11 mouse cellular contexts compared by ENCODE assay signal in the genomic region with DNA sequence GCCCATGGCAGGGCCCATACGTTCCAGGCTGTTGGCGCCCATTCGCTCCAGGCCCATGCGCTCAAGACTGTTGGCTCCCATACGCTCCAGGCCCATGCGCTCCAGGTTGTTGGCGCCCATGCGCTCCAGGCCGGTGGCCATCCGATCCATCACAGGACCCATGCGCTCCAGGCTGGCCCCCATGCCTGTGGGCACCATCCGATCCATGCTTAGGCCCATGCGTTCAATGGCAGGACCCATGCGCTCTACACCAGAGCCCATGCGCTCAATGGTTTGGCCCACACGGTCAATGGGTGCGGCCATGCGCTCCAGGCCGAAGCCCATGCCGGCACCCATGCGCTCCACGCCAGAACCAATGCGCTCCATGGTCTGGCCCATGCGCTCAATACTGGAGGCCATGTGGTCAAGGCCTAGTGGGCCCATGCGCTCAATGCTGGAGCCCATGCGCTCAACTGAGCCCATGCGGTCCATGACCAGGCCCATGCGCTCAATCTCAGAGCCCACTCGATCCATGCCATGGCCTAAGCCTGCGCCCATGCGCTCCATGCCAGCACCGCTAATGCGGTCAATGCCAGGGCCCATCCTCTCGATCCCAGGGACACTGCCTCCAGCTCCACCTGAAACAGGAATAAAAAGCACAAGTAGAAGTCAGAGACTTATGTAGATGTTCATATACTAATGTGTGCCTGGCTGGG. TPM values are rescaled to one million over a fixed set of nuclear protein-coding genes. Genes with fewer than 3 reads are reported as not detected.
DNase-seq lines count a peak whose midpoint lies in the region; ATAC-seq and TF ChIP-seq lines count a peak whose summit lies in the region.
"Had no signal": no experiment of that assay in that cellular context is flagged by ENCODE, and none has a peak within 500 bp of the region (broad histone marks: within the 10 kb centered on the region; RNA-seq: fewer than 3 reads in every experiment).

No protein-coding gene starts in this region.

- H3K4me3 ChIP-seq in heart, embryonic 11.5 days (ENCODE audit: low read depth, low read length) = no peak overlapping the region
- H3K4me3 ChIP-seq in lung, postnatal 0 days (ENCODE audit: low read depth, low read length) = no peak overlapping the region
- no peak overlapping the region for H3K4me3 ChIP-seq in intestine, embryonic 14.5 days (ENCODE audit: low read depth, low read length)
- no peak overlapping the region for H3K4me3 ChIP-seq in stomach, embryonic 16.5 days (replicated peaks; ENCODE audit: low read length)
- H3K4me3 ChIP-seq: embryonic facial prominence, embryonic 13.5 days had no signal

- H3K9ac ChIP-seq in heart, embryonic 11.5 days (ENCODE audit: low read depth, low read length) = no peak overlapping the region
- no peak overlapping the region for H3K9ac ChIP-seq in lung, postnatal 0 days (replicated peaks; ENCODE audit: low read depth)
- no peak overlapping the region for H3K9ac ChIP-seq in intestine, embryonic 14.5 days (ENCODE audit: low read length)
- H3K9ac ChIP-seq in stomach, embryonic 16.5 days (ENCODE audit: low read length) = no peak overlapping the region
- H3K9ac ChIP-seq: embryonic facial prominence, embryonic 13.5 days had no signal

- 97% methylated on average over 34 of the region's 34 CpGs for WGBS in heart, embryonic 11.5 days (ENCODE audit: insufficient replicate concordance)
- WGBS in lung, postnatal 0 days = 98% methylated on average over 34 of the region's 34 CpGs
- WGBS in intestine, embryonic 14.5 days = 98% methylated on average over 34 of the region's 34 CpGs
- WGBS in stomach, embryonic 16.5 days = 97% methylated on average over 34 of the region's 34 CpGs

- TF ChIP-seq CTCF in lung, postnatal 0 days (IDR thresholded peaks at IDR 0.05) = no peak

- intact Hi-C loops in heart, postnatal 36 days (cut with DNase I) = no loop called here

- H3K9me3 ChIP-seq in heart, embryonic 11.5 days (replicated peaks; ENCODE audit: control insufficient read depth, low read length) = no peaks in the 10 kb centered on the region
- no peaks in the 10 kb centered on the region for H3K9me3 ChIP-seq in lung, postnatal 0 days (ENCODE audit: low read length)
- H3K9me3 ChIP-seq in intestine, embryonic 14.5 days (ENCODE audit: control insufficient read depth, low read length) = no peaks in the 10 kb centered on the region
- no peaks in the 10 kb centered on the region for H3K9me3 ChIP-seq in stomach, embryonic 16.5 days (replicated peaks; ENCODE audit: control insufficient read depth, low read length)
- H3K9me3 ChIP-seq: embryonic facial prominence, embryonic 13.5 days had no signal

- ATAC-seq in heart, embryonic 11.5 days (replicated peaks; ENCODE audit: insufficient number of reproducible peaks, low FRiP score, low TSS enrichment) = peak; percentile 36
- peak; percentile 9 for ATAC-seq in lung, postnatal 0 days
- peak; percentile 49; the same call in 1 of the 2 replicates for ATAC-seq in intestine, embryonic 14.5 days (replicated peaks; ENCODE audit: low FRiP score, low TSS enrichment, low read depth)
- peak; percentile 29; the same call in 1 of the 2 replicates for ATAC-seq in stomach, embryonic 16.5 days (ENCODE audit: insufficient read depth, low FRiP score)

- no peak overlapping the region for H3K4me2 ChIP-seq in heart, embryonic 11.5 days
- H3K4me2 ChIP-seq in lung, postnatal 0 days (replicated peaks; ENCODE audit: low read depth, low read length) = no peak overlapping the region
- H3K4me2 ChIP-seq in intestine, embryonic 14.5 days (ENCODE audit: low read length) = no peak overlapping the region
- H3K4me2 ChIP-seq in stomach, embryonic 16.5 days (ENCODE audit: low read depth, low read length) = no peak overlapping the region
- H3K4me2 ChIP-seq: embryonic facial prominence, embryonic 13.5 days had no signal

- H3K4me1 ChIP-seq in heart, embryonic 11.5 days (ENCODE audit: control insufficient read depth, insufficient read depth, low read length) = no peaks in the 10 kb centered on the region
- H3K4me1 ChIP-seq in lung, postnatal 0 days (ENCODE audit: insufficient read depth, low read depth, low read length) = no peaks in the 10 kb centered on the region
- H3K4me1 ChIP-seq in intestine, embryonic 14.5 days (replicated peaks; ENCODE audit: control insufficient read depth, insufficient read depth, low read length) = no peaks in the 10 kb centered on the region
- H3K4me1 ChIP-seq in stomach, embryonic 16.5 days (ENCODE audit: control insufficient read depth, insufficient read depth, low read length) = no peaks in the 10 kb centered on the region
- H3K4me1 ChIP-seq: embryonic facial prominence, embryonic 13.5 days had no signal

- no peak for TF ChIP-seq EP300 in lung, postnatal 0 days (IDR thresholded peaks at IDR 0.05)

- H3K27me3 ChIP-seq in heart, embryonic 11.5 days (ENCODE audit: control insufficient read depth, insufficient read depth, low read length) = no peaks in the 10 kb centered on the region
- no peaks in the 10 kb centered on the region for H3K27me3 ChIP-seq in lung, postnatal 0 days (replicated peaks; ENCODE audit: insufficient read depth, low read length)
- no peaks in the 10 kb centered on the region for H3K27me3 ChIP-seq in intestine, embryonic 14.5 days (replicated peaks; ENCODE audit: control insufficient read depth, insufficient read depth, low read length)
- H3K27me3 ChIP-seq in stomach, embryonic 16.5 days (ENCODE audit: control insufficient read depth, insufficient read depth, low read length) = no peaks in the 10 kb centered on the region
- H3K27me3 ChIP-seq: embryonic facial prominence, embryonic 13.5 days had no signal

- no peak for DNase-seq in heart, postnatal 36 days
- no peak for DNase-seq in lung, postnatal 0 days (ENCODE audit: low spot score)
- DNase-seq in lung, adult 18-20 months = no peak
- DNase-seq in intestine, embryonic 14.5 days (ENCODE audit: low spot score) = no peak
- DNase-seq in frontal cortex, adult 2 months (ENCODE audit: extremely low spot score in 1 of 2, low spot score in 1 of 2) = no peak
- DNase-seq in thymus, postnatal 14 days = no peak
- DNase-seq: kidney, postnatal 10 days had no signal

- peaks cover 57% of the 10 kb centered on the region for H3K36me3 ChIP-seq in heart, embryonic 11.5 days (ENCODE audit: control insufficient read depth, insufficient read depth, low read length)
- H3K36me3 ChIP-seq in lung, postnatal 0 days (ENCODE audit: insufficient read depth, low read length) = peaks cover 65% of the 10 kb centered on the region
- H3K36me3 ChIP-seq in intestine, embryonic 14.5 days (ENCODE audit: control insufficient read depth, insufficient read depth, low read length) = peaks cover 95% of the 10 kb centered on the region
- peaks cover 45% of the 10 kb centered on the region for H3K36me3 ChIP-seq in stomach, embryonic 16.5 days (ENCODE audit: control insufficient read depth, insufficient read depth, low read length)

- H3K27ac ChIP-seq in heart, embryonic 11.5 days (ENCODE audit: low read depth, low read length) = no peak overlapping the region
- no peak overlapping the region for H3K27ac ChIP-seq in lung, postnatal 0 days (ENCODE audit: low read length)
- H3K27ac ChIP-seq in intestine, embryonic 14.5 days (ENCODE audit: low read depth) = no peak overlapping the region
- no peak overlapping the region for H3K27ac ChIP-seq in stomach, embryonic 16.5 days (ENCODE audit: low read length)
- H3K27ac ChIP-seq: embryonic facial prominence, embryonic 13.5 days had no signal

RNA-seq across cellular contexts. Expression of a gene that starts 12.1 kb away (rescaled TPM):
- 0.43 and 0.62 TPM in 2 replicates for polyA plus RNA-seq in heart, embryonic 11.5 days (2014; fragmentation: Nextera tagmentation; extraction: Ambion mirVana)
- under 1 TPM in 1 of 2 experiments, not detected in 1; 0.22 TPM for total RNA-seq in heart, postnatal 36 days (2021)
- 1.00 and 1.3 TPM in 2 replicates for polyA plus RNA-seq in lung, postnatal 0 days (2015; fragmentation: Nextera tagmentation; extraction: Ambion mirVana)
- 0.39 and 0.97 TPM in 2 replicates for polyA plus RNA-seq in intestine, embryonic 14.5 days (2014; fragmentation: Nextera tagmentation; extraction: Ambion mirVana)
- polyA plus RNA-seq in stomach, embryonic 16.5 days (2015; fragmentation: Nextera tagmentation; extraction: Ambion mirVana) = 1.0 and 1.1 TPM in 2 replicates
- 0.88 and 1.5 TPM in 2 replicates for polyA plus RNA-seq in frontal cortex, adult 2 months (2012; rRNA removed)
- polyA plus RNA-seq: C2C12 had no signal

RNA-seq across cellular contexts. Expression of a gene that starts 21.0 kb away (rescaled TPM):
- 56.4 and 59.9 TPM in 2 replicates for polyA plus RNA-seq in heart, embryonic 11.5 days (2014; fragmentation: Nextera tagmentation; extraction: Ambion mirVana)
- 10 to 100 TPM in 1 of 2 experiments, 1 to 10 TPM in 1; 9.8 to 10.6 TPM for total RNA-seq in heart, postnatal 36 days (2021)
- 30.5 and 34.2 TPM in 2 replicates for polyA plus RNA-seq in lung, postnatal 0 days (2015; fragmentation: Nextera tagmentation; extraction: Ambion mirVana)
- 72.6 and 81.8 TPM in 2 replicates for polyA plus RNA-seq in intestine, embryonic 14.5 days (2014; fragmentation: Nextera tagmentation; extraction: Ambion mirVana)
- 32.7 and 45.7 TPM in 2 replicates for polyA plus RNA-seq in stomach, embryonic 16.5 days (2015; fragmentation: Nextera tagmentation; extraction: Ambion mirVana)
- 87.1 and 95.7 TPM in 2 replicates for polyA plus RNA-seq in frontal cortex, adult 2 months (2012; rRNA removed)

RNA-seq across cellular contexts. Expression of a gene that starts 36.7 kb away (rescaled TPM):
- polyA plus RNA-seq in heart, embryonic 11.5 days (2014; fragmentation: Nextera tagmentation; extraction: Ambion mirVana) = 278 and 323 TPM in 2 replicates
- 10 to 100 TPM; 82.5 to 83.7 TPM for total RNA-seq in heart, postnatal 36 days (2021)
- 112 and 146 TPM in 2 replicates for polyA plus RNA-seq in lung, postnatal 0 days (2015; fragmentation: Nextera tagmentation; extraction: Ambion mirVana)
- polyA plus RNA-seq in intestine, embryonic 14.5 days (2014; fragmentation: Nextera tagmentation; extraction: Ambion mirVana) = 309 and 366 TPM in 2 replicates
- 281 and 295 TPM in 2 replicates for polyA plus RNA-seq in stomach, embryonic 16.5 days (2015; fragmentation: Nextera tagmentation; extraction: Ambion mirVana)
- 190 and 223 TPM in 2 replicates for polyA plus RNA-seq in frontal cortex, adult 2 months (2012; rRNA removed)
